Mouse (Mus musculus) kidney, embryonic 16.5 days (tissue): ENCODE measurements around the gene 4930564D02Rik. TPM values are rescaled to one million over a fixed set of nuclear protein-coding genes. Genes with fewer than 3 reads are reported as not detected.

Experiments used
- ATAC-seq: fragments of 200-750 bp; cut with Nextera tagmentation; 2 replicates; pipeline ENCODE4 v1.8.0; 2017; ENCODE audit warnings: moderate TSS enrichment; ENCODE audit not compliant: low FRiP score, low TSS enrichment
- H3K27ac ChIP-seq: fragments of 300-500 bp; sonication (generic); 2 replicates; pipeline ENCODE4 v1.5.1; 2014; ENCODE audit warnings: low read length
- H3K27me3 ChIP-seq: fragments of 300-500 bp; sonication (generic); 2 replicates; pipeline ENCODE4 v1.6.1; 2014; ENCODE audit warnings: low read length, control low read depth, mixed read lengths; ENCODE audit not compliant: insufficient read depth
- H3K36me3 ChIP-seq: fragments of 300-500 bp; sonication (generic); 2 replicates; pipeline ENCODE4 v1.6.1; 2014; ENCODE audit warnings: low read length, control low read depth, mixed read lengths; ENCODE audit not compliant: insufficient read depth
- H3K4me1 ChIP-seq: fragments of 300-500 bp; sonication (generic); 2 replicates; pipeline ENCODE4 v1.6.1; 2014; ENCODE audit warnings: low read length, control low read depth, mixed read lengths; ENCODE audit not compliant: insufficient read depth
- H3K4me2 ChIP-seq: fragments of 300-500 bp; sonication (generic); replicated peaks from 2 replicates; pipeline ENCODE4 v1.6.1; 2014; ENCODE audit warnings: low read depth, low read length
- H3K4me3 ChIP-seq: fragments of 300-500 bp; sonication (generic); 2 replicates; pipeline ENCODE4 v1.5.1; 2014; ENCODE audit warnings: mild to moderate bottlenecking, low read length
- H3K9ac ChIP-seq: fragments of 300-500 bp; sonication (generic); replicated peaks from 2 replicates; pipeline ENCODE4 v1.6.1; 2014; ENCODE audit warnings: low read length
- H3K9me3 ChIP-seq: fragments of 300-500 bp; sonication (generic); 2 replicates; pipeline ENCODE4 v1.6.1; 2016; ENCODE audit warnings: low read length, control low read depth
- WGBS: fragments of 180-500 bp; shearing (Covaris S2); extraction: QIAGEN DNeasy Blood & Tissue Kit; methylation state at CpG from one replicate; pipeline ENCODE4 v1.1.7; 2014; 5-methylcytosine and 5-hydroxymethylcytosine counted together
- polyA plus RNA-seq: library from polyadenylated mRNA; unstranded; fragments of >200 nt; fragmentation: Nextera tagmentation; extraction: Ambion mirVana; gene quantifications from 2 replicates; pipeline ENCODE4 v1.2.1, GENCODE M21; 2015

The 4930564D02Rik gene
- polyA plus RNA-seq, 1 experiment from 2014 or later, result not detected

GRCm38 (mm10) chr3:105072536-105072935 is 5.9 kb downstream of the 4930564D02Rik start:
- no peak for ATAC-seq
- 90% methylated on average over 10 of the region's 10 CpGs for WGBS
- H3K27me3 ChIP-seq, result no peaks in the 10 kb centered on the region

DNA sequence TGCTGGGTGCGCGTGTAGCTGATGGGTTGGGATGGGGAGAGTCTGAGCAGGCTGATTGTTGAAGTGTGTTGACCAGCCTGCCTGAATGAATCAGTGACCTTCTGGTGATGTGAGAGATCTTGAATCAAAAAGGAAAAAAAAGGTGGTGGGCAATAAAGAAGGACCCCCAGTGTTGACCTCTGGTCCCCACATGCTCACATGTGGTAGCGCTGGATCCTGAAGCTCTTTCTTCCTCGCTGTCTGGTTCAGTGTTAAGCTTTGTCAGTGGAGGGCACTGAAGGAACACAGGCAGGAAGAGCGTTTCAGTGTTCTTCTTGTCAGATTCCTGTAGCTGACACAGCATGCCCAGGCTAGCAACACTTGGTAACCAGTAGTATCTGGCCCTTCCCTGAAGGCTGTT is 9.2 kb downstream of the 4930564D02Rik start:
- Histone ChIP-seq H3K27ac (no peak overlapping the region), H3K4me1 (no peaks in the 10 kb centered on the region), H3K27me3 (no peaks in the 10 kb centered on the region), H3K9me3 (no peaks in the 10 kb centered on the region), H3K36me3 (no peaks in the 10 kb centered on the region), H3K9ac (no peak overlapping the region), H3K4me2 (no peak overlapping the region), H3K4me3 (no peak overlapping the region)
- 94% methylated on average over 5 of the region's 5 CpGs for WGBS
- no peak for ATAC-seq

More at GRCm38 (mm10) chr3:105072536-105072935, 5.9 kb downstream of the 4930564D02Rik start:
- Histone ChIP-seq H3K36me3 (no peaks in the 10 kb centered on the region), H3K4me2 (no peak overlapping the region), H3K4me1 (no peaks in the 10 kb centered on the region), H3K9me3 (no peaks in the 10 kb centered on the region), H3K27ac (no peak overlapping the region), H3K9ac (no peak overlapping the region), H3K4me3 (no peak overlapping the region)

GRCm38 (mm10) chr3:105078231-105078826 is 11.7 kb downstream of the 4930564D02Rik start:
- 21% methylated on average over 7 of the region's 7 CpGs for WGBS

DNA sequence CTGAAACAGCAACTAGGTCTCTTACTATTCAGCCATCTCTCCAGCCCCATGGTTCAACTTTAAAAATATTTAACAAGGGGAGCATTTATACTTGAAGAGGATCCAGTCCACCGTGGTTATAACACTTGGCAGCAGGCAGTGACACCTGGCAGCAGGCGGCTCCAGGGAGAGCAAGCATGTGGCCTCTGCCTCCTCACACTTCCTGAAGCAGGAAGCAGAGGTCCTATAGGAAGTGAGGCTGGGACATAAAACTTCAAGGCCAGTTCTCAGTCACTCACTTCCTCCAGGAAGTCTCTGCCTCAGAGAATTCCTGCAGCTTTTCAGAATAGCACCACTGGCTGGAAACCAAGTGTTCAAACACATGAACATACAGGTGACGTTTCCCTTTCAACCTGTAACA is 20.7 kb downstream of the 4930564D02Rik start:
- Histone ChIP-seq H3K36me3 (no peaks in the 10 kb centered on the region), H3K4me2 (no peak overlapping the region), H3K4me1 (peaks cover 3% of the 10 kb centered on the region; the same call in 1 of the 2 replicates), H3K9ac (no peak overlapping the region), H3K27me3 (no peaks in the 10 kb centered on the region), H3K9me3 (no peaks in the 10 kb centered on the region), H3K4me3 (no peak overlapping the region), H3K27ac (no peak overlapping the region)
- peak; percentile 43; the same call in 1 of the 2 replicates for ATAC-seq
- 29% methylated on average over 3 of the region's 3 CpGs for WGBS

More at GRCm38 (mm10) chr3:105078231-105078826, 11.7 kb downstream of the 4930564D02Rik start:
- peak; percentile 95 for ATAC-seq
- Histone ChIP-seq H3K4me1 (no peaks in the 10 kb centered on the region), H3K27me3 (no peaks in the 10 kb centered on the region), H3K4me2 (no peak overlapping the region), H3K9me3 (no peaks in the 10 kb centered on the region), H3K27ac (no peak overlapping the region), H3K9ac (no peak overlapping the region), H3K36me3 (no peaks in the 10 kb centered on the region), H3K4me3 (no peak overlapping the region)

DNA sequence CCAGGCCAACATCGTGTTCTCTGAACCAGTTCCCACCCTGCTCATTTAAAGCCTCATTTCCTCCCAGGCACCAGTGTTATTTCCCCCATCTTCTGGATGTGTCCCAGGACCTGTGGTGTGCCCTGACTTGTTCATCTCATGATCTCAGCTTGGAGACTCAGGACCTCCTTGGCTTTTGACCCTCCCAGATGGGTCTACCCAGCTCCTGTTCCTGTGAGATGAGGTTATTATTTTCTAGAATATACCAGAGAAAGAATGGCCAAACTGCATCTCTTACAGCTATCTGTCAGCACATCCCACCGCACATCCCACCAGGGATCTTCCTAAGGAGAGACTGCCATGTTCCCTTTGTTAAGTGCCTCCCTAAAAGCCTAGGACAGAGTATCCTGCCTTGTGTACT is 22.0 kb downstream of the 4930564D02Rik start:
- no peak overlapping the region for H3K4me3 ChIP-seq
- no peak overlapping the region for H3K9ac ChIP-seq
- no peak for ATAC-seq
- WGBS, result 74% methylated on average over 2 of the region's 2 CpGs
- peaks cover 7% of the 10 kb centered on the region for H3K4me1 ChIP-seq
- no peaks in the 10 kb centered on the region for H3K27me3 ChIP-seq
- H3K9me3 ChIP-seq, result no peaks in the 10 kb centered on the region
- H3K27ac ChIP-seq, result no peak overlapping the region
- no peak overlapping the region for H3K4me2 ChIP-seq
- no peaks in the 10 kb centered on the region for H3K36me3 ChIP-seq

- Histone ChIP-seq H3K27ac (no peak overlapping the region), H3K27me3 (no peaks in the 10 kb centered on the region), H3K9ac (no peak overlapping the region), H3K4me1 (peaks cover 8% of the 10 kb centered on the region), H3K4me3 (no peak overlapping the region), H3K9me3 (no peaks in the 10 kb centered on the region), H3K4me2 (no peak overlapping the region), H3K36me3 (no peaks in the 10 kb centered on the region)
- WGBS, result 87% methylated on average over 7 of the region's 7 CpGs
- ATAC-seq, result no peak
Measured at GRCm38 (mm10) chr3:105090147-105090546, 23.5 kb downstream of the 4930564D02Rik start.

GRCm38 (mm10) chr3:105090981-105091380 is 24.3 kb downstream of the 4930564D02Rik start:
- 33% methylated on average over 3 of the region's 3 CpGs for WGBS
- peaks cover 8% of the 10 kb centered on the region for H3K4me1 ChIP-seq
- no peaks in the 10 kb centered on the region for H3K9me3 ChIP-seq
- H3K27ac ChIP-seq, result no peak overlapping the region
- H3K4me3 ChIP-seq, result no peak overlapping the region
- H3K4me2 ChIP-seq, result no peak overlapping the region
- ATAC-seq, result peak; percentile 72; the same call in 1 of the 2 replicates
- H3K27me3 ChIP-seq, result no peaks in the 10 kb centered on the region
- H3K36me3 ChIP-seq, result no peaks in the 10 kb centered on the region
- H3K9ac ChIP-seq, result no peak overlapping the region

- no peak for ATAC-seq
- Histone ChIP-seq H3K36me3 (no peaks in the 10 kb centered on the region), H3K4me3 (no peak overlapping the region), H3K4me2 (no peak overlapping the region), H3K27me3 (no peaks in the 10 kb centered on the region), H3K9ac (no peak overlapping the region), H3K9me3 (no peaks in the 10 kb centered on the region), H3K27ac (no peak overlapping the region), H3K4me1 (peaks cover 5% of the 10 kb centered on the region)
- 48% methylated on average over 11 of the region's 11 CpGs for WGBS
Measured at GRCm38 (mm10) chr3:105092721-105093505, 26.3 kb downstream of the 4930564D02Rik start.

- Histone ChIP-seq H3K36me3 (no peaks in the 10 kb centered on the region), H3K4me3 (no peak overlapping the region), H3K27me3 (no peaks in the 10 kb centered on the region), H3K4me2 (no peak overlapping the region), H3K4me1 (peaks cover 6% of the 10 kb centered on the region), H3K9ac (no peak overlapping the region), H3K9me3 (no peaks in the 10 kb centered on the region), H3K27ac (no peak overlapping the region)
- ATAC-seq, result no peak
- 49% methylated on average over 2 of the region's 2 CpGs for WGBS
Measured at GRCm38 (mm10) chr3:105094448-105094847, 27.8 kb downstream of the 4930564D02Rik start.

DNA sequence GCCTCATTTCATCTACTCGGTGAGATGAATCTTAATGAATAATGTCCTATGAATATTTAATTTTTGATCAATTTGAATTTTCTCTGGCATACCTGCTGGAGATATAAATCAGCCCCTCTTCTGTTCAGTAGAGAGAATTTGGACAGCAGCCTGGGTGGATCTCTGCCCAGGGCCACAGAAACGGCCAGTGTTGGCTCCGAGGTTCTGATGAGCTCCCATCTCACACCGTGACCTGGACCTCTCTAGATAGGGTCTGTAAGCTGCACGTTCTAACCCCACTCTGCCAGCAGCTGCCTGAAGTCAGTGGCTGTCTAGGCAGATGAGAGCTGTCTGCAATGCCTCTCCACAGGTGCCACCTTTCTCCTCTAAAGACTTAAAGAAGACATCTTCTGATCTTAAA is 28.4 kb downstream of the 4930564D02Rik start:
- Histone ChIP-seq H3K9me3 (no peaks in the 10 kb centered on the region), H3K9ac (no peak overlapping the region), H3K27me3 (no peaks in the 10 kb centered on the region), H3K36me3 (no peaks in the 10 kb centered on the region), H3K4me2 (no peak overlapping the region), H3K4me3 (no peak overlapping the region), H3K4me1 (peaks cover 12% of the 10 kb centered on the region), H3K27ac (no peak overlapping the region)
- ATAC-seq, result no peak
- 81% methylated on average over 5 of the region's 5 CpGs for WGBS
